Mouse (Mus musculus) lung, postnatal 0 days (tissue): ENCODE measurements around the gene Pigw.

Experiments
- CTCF ChIP-seq: IDR thresholded peaks from 2 replicates; pipeline ENCODE4 v1.5.1; 2016; ENCODE audit warnings: antibody characterized with exemption, mild to moderate bottlenecking
- EP300 ChIP-seq: IDR thresholded peaks from 2 replicates; pipeline ENCODE4 v1.6.1; 2016; ENCODE audit warnings: antibody characterized with exemption, mild to moderate bottlenecking, control low read depth

DNA sequence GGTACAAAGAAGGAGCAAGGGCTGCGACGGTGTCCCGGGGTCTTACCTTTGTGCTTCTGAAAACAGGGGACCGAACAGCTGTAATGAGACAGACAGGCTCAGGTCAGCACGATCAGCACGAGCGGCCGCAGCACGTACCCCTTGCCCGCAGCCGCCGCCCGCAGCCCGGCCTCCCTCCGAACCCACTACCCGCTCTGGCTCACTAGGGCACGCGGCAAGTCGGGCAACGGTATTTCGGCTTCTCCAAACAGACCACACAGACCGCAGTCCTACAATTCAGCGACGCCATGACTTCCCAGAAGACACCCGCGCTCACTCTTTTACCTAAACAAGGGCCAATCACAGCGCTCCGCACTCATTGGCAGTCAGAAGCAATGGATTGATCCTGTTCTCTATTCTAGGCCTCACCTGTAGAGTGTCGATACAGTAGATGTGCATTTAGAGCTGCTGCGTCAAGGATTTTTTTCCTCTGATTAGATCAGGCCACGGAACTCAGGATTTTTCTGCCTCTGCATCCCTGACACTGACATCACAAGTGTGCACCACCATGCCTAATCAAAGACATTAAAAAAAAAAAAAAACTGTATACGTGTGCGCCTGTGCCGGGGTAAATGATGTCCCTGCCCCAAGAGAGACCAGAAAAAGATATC, 36.1 kb upstream of the Pigw start, which contains the start of gene Znhit3:
- TF ChIP-seq EP300 (no peak), CTCF (peak; percentile 30)
